Mouse (Mus musculus): Measurements from ENCODE around the gene Ankrd33b. TPM values are rescaled to one million over a fixed set of nuclear protein-coding genes. Genes with fewer than 3 reads are reported as not detected.

Ankrd33b gene
- polyA plus RNA-seq, 1 experiment = 0.16 TPM

DNA sequence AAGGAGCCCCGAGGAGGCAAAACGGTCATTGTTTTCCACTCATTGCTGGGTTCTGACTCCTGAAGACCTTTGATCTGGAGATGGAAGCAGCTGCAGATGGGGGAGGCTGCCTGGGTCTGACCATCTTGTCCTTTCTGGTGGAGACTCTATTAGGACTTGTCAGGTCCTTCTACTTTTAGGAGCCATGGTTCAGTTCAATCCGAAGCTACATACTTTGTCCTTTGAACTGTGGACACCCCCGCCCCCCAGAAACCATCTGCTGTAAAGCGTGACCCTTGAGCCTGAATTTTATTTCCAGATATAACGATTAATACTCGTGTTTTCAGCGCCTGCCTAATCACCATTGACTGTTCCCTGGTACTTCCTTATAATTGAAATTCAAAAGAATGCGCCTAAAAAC, 105.2 kb downstream of the Ankrd33b start:
- Histone ChIP-seq H3K4me1 (ENCODE audit: control insufficient read depth, insufficient read depth, low read length) (no peaks in the 10 kb centered on the region; the same call in 1 of the 2 replicates), H3K27ac (ENCODE audit: insufficient read depth, low read length) (no peak overlapping the region), H3K4me3 (ENCODE audit: insufficient read depth, low read length) (no peak overlapping the region)
- TF ChIP-seq POLR2A (IDR thresholded peaks at IDR 0.05; ENCODE audit: low read depth, low read length) (no peak), CTCF (IDR thresholded peaks at IDR 0.05; ENCODE audit: borderline replicate concordance, insufficient read depth, low read length) (no peak)

DNA sequence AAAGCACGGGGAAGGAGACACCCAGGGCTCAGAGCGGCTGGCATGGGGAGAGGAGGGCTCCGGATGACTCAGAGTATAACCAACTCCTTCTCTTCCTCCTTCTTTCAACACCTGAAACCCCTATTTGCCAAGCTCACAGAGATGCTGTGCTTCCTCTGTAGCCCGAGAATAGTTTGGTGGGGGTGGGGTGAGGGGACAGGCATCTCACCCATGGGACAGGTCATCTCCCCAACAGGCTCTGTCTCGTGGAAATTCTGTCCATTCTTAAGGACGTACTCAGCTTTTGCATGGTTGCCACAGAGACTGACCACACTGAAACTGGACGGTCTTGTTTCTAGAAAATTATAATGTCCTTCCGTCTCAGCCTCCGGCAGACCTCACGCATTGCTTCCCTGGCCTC, 106.4 kb downstream of the Ankrd33b start:
- no peak for TF ChIP-seq CTCF (IDR thresholded peaks at IDR 0.05; ENCODE audit: borderline replicate concordance, insufficient read depth, low read length)
- no peak for TF ChIP-seq POLR2A (IDR thresholded peaks at IDR 0.05; ENCODE audit: low read depth, low read length)
- no peak overlapping the region for H3K4me3 ChIP-seq (ENCODE audit: insufficient read depth, low read length)
- no peaks in the 10 kb centered on the region; the same call in 1 of the 2 replicates for H3K4me1 ChIP-seq (ENCODE audit: control insufficient read depth, insufficient read depth, low read length)
- H3K27ac ChIP-seq (ENCODE audit: insufficient read depth, low read length) = no peak overlapping the region

DNA sequence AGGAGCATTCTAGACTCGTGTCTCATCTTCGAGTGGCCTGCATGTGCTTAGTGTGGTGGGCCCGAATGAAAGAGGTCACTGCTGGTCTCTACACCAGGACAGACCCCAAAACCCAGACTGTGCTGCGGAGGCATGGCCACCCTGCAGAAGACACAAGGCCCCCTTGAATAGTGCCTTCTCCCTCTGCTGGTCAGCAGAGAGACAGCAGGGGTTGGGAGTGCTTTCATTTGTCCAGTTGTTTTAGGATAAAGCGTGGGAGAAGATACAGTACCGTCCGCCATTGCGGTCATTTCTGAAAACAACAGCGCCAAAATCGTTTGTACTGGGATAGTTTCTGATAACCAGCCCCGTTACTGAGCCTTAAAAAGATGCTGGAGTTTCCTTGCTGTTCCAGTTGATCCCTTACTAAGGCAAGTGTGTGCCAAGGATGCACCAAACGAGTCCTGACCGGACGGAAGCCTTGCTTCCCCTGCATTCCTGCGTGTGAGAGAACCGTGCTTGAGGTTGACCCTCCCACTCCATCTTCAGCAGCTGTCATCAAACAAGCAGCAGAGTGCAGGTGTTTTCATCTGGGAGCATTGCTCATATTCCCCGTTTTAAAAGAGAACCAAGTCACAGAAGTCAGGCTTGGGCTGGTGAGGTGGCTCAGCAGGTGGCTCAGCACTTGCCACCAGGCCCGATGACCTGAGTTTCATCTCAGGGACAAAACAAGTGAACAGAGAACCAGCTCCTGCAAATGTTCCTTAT, 108.7 kb downstream of the Ankrd33b start:
- TF ChIP-seq POLR2A (IDR thresholded peaks at IDR 0.05; ENCODE audit: low read depth, low read length) = no peak
- peak; percentile 27; the same call in 1 of the 2 replicates for TF ChIP-seq CTCF (IDR thresholded peaks at IDR 0.05; ENCODE audit: borderline replicate concordance, insufficient read depth, low read length)
- H3K4me1 ChIP-seq (ENCODE audit: control insufficient read depth, insufficient read depth, low read length) = no peaks in the 10 kb centered on the region; the same call in 1 of the 2 replicates
- no peak overlapping the region for H3K4me3 ChIP-seq (ENCODE audit: insufficient read depth, low read length)
- H3K27ac ChIP-seq (ENCODE audit: insufficient read depth, low read length) = no peak overlapping the region

DNA sequence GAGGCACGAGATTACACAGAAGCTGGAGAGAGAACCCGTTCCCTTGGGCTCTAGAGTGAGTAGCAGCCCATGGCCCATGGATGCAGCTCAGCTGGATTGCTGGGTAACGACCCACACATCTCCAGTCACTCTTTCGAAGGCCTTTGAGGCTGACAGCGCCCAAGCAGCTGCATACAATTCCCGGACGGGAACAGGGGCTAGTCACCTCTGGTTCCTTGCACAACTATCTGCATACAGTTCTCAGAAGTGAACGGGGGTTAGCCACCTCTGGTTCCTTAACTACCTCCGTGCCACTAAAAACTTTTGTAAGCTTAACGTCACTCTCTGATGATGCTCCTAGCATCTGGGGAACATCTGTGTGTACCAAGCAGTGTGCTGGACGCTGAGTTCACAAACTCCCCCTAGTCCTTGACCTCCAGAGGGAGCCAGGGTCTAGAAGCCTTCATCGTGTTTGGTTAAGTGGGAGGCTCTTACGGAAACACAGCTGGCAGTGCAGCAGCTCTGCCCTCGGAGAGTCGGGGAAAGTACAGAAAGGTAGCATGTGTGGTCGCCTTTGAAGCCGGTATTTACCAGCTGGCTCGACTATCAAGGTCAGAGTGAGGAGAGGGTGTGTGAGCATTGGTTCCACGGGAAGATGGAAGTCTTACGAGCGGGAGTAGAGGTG, 109.4 kb downstream of the Ankrd33b start:
- no peak for TF ChIP-seq POLR2A (IDR thresholded peaks at IDR 0.05; ENCODE audit: low read depth, low read length)
- no peak overlapping the region for H3K27ac ChIP-seq (ENCODE audit: insufficient read depth, low read length)
- H3K4me3 ChIP-seq (ENCODE audit: insufficient read depth, low read length) = no peak overlapping the region
- H3K4me1 ChIP-seq (ENCODE audit: control insufficient read depth, insufficient read depth, low read length) = no peaks in the 10 kb centered on the region; the same call in 1 of the 2 replicates

DNA sequence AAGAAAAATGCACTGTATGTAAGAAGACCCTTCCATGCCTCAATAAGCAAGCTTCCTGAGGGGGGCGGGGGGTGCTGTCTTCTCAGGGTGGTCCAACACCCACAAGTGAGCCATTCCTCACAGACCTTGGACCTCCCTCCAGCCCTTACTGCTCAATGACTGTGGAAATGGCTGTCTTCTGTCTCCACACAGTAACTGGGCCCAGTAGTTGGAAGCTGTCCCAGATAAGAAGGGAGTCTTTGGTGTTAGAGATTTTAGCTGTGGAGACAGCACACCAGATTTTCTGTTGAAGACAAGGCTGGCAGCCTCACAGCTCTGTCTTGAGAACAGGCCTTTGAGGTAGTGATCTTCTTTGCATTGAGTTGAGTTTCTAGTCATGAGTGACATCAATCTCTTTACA, 110.2 kb downstream of the Ankrd33b start:
- TF ChIP-seq POLR2A (IDR thresholded peaks at IDR 0.05; ENCODE audit: low read depth, low read length) = no peak
- no peak for TF ChIP-seq CTCF (IDR thresholded peaks at IDR 0.05; ENCODE audit: borderline replicate concordance, insufficient read depth, low read length)

DNA sequence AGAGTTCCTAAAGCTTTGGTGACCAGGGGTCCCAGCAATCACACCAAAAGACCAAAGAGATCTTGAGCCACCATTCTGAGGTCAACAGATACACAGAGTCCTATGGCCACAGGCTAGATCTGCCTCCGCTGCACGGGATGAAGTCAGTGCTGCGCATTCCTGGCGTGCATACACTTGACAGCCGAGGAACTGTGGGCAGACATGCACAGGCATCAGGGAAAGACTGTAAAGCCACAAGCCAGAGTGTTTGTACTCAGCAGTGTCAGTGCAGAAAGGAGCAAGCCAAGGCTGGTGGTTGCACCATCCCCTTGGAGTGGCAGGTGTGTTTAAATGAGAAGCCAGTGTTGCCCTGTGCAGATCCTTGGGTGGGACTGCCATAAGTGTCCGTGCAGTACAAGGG, 111.8 kb downstream of the Ankrd33b start:
- Histone ChIP-seq H3K27ac (ENCODE audit: insufficient read depth, low read length) (no peak overlapping the region), H3K4me3 (ENCODE audit: insufficient read depth, low read length) (no peak overlapping the region), H3K4me1 (ENCODE audit: control insufficient read depth, insufficient read depth, low read length) (no peaks in the 10 kb centered on the region; the same call in 1 of the 2 replicates)
- no peak for TF ChIP-seq POLR2A (IDR thresholded peaks at IDR 0.05; ENCODE audit: low read depth, low read length)
- no peak for TF ChIP-seq CTCF (IDR thresholded peaks at IDR 0.05; ENCODE audit: borderline replicate concordance, insufficient read depth, low read length)

More for the DNA sequence above, 110.2 kb downstream of the Ankrd33b start:
- no peak overlapping the region for H3K27ac ChIP-seq (ENCODE audit: insufficient read depth, low read length)
- H3K4me3 ChIP-seq (ENCODE audit: insufficient read depth, low read length) = no peak overlapping the region
- H3K4me1 ChIP-seq (ENCODE audit: control insufficient read depth, insufficient read depth, low read length) = no peaks in the 10 kb centered on the region; the same call in 1 of the 2 replicates

DNA sequence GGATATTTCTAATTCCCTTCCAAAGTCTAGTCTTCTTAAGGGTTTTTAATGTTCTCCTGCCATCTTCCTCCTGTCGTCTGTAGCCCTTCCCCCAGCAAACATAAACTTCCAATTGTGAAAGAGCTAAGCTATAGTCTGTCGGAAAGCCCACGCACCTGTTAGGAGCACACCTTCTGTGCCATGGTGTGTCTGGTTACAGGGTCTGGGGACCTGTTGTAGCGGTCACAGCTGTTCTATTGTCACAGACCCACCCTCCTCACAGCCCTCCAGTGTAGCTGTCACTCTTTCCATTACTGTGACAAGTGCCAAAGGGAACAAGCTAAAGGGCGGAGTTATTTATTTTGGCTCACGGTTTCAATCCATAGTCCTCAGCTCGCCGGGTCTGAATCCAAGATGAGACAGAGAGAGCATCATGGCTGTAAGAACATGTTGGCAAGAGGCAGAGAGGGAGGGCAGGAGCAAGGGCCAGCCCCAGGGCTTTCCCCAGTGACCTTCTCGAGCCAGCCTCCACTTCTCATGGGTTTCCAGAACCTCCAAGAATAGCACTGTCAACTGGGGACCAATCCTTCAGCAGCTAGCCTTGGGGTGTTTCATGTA, 112.5 kb downstream of the Ankrd33b start:
- no peak for TF ChIP-seq POLR2A (IDR thresholded peaks at IDR 0.05; ENCODE audit: low read depth, low read length)
- TF ChIP-seq CTCF (IDR thresholded peaks at IDR 0.05; ENCODE audit: borderline replicate concordance, insufficient read depth, low read length) = no peak
- Histone ChIP-seq H3K4me3 (ENCODE audit: insufficient read depth, low read length) (no peak overlapping the region), H3K27ac (ENCODE audit: insufficient read depth, low read length) (no peak overlapping the region), H3K4me1 (ENCODE audit: control insufficient read depth, insufficient read depth, low read length) (no peaks in the 10 kb centered on the region; the same call in 1 of the 2 replicates)

DNA sequence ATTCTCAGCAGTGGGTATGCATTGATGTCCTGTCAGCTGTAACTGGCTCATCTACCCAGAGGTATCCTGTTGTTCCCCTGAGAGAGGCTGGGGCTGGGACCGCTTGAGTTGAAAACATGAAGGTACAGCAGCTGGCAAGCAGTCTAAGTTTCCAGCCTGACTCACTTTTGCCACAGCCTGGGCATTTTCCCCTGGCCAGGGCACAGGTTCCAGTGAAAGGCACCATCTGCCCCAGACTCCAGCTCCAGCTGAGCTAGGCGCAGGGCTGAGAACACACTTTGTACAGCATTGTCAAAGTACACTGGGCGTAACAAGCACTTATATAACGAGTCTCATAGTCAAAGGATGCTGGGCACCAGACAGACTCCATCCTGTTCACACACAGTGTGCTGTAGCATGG, 113.6 kb downstream of the Ankrd33b start:
- Histone ChIP-seq H3K27ac (ENCODE audit: insufficient read depth, low read length) (no peak overlapping the region), H3K4me1 (ENCODE audit: control insufficient read depth, insufficient read depth, low read length) (no peaks in the 10 kb centered on the region; the same call in 1 of the 2 replicates), H3K4me3 (ENCODE audit: insufficient read depth, low read length) (no peak overlapping the region)
- TF ChIP-seq CTCF (IDR thresholded peaks at IDR 0.05; ENCODE audit: borderline replicate concordance, insufficient read depth, low read length) (no peak), POLR2A (IDR thresholded peaks at IDR 0.05; ENCODE audit: low read depth, low read length) (no peak)

DNA sequence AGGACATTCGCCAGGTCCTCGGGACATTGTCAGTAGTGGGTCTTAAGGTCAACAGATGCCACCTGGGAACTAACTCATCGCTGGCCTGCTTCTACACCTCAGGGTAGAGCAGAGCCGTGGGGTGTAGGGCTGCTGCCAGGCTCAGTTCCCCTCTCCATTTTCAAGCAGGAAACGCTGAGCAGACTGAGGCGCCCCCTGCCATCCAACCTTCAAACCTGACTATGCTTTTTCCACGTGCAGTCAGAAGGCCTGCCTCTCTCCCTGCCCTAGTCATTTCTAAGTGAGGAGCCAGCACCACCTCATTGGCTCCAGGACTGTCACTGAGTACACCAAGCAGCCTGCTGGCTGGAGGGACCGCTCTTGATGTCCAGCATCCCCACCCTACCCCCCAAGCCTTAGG, 114.1 kb downstream of the Ankrd33b start:
- no peak overlapping the region for H3K27ac ChIP-seq (ENCODE audit: insufficient read depth, low read length)
- H3K4me1 ChIP-seq (ENCODE audit: control insufficient read depth, insufficient read depth, low read length) = no peaks in the 10 kb centered on the region; the same call in 1 of the 2 replicates
- TF ChIP-seq POLR2A (IDR thresholded peaks at IDR 0.05; ENCODE audit: low read depth, low read length) = no peak
- no peak for TF ChIP-seq CTCF (IDR thresholded peaks at IDR 0.05; ENCODE audit: borderline replicate concordance, insufficient read depth, low read length)

More for the DNA sequence above, 114.1 kb downstream of the Ankrd33b start:
- H3K4me3 ChIP-seq (ENCODE audit: insufficient read depth, low read length) = no peak overlapping the region

Data from embryonic fibroblast, embryonic 13.5 days (primary cell).